Mouse (Mus musculus): ENCODE measurements around the gene Cd3eap.

Cd3eap gene

GRCm38 (mm10) chr7:19327782-19328181 is 31.5 kb downstream of the Cd3eap start:
- no peak for DNase-seq

- peak; percentile 87 for DNase-seq
These were observed 32.2 kb downstream of the Cd3eap start for GRCm38 (mm10) chr7:19327128-19327527.

GRCm38 (mm10) chr7:19326359-19326758 is 32.9 kb downstream of the Cd3eap start:
- DNase-seq = peak; percentile 72

- no peak for DNase-seq
These were observed 33.8 kb downstream of the Cd3eap start for GRCm38 (mm10) chr7:19325262-19326199.

- no peak for DNase-seq
These were observed 35.1 kb downstream of the Cd3eap start for GRCm38 (mm10) chr7:19324221-19324620.

- DNase-seq = no peak
These were observed 36.8 kb downstream of the Cd3eap start for GRCm38 (mm10) chr7:19322489-19322888.

- DNase-seq = no peak
These were observed 37.8 kb downstream of the Cd3eap start for GRCm38 (mm10) chr7:19321464-19321863.

GRCm38 (mm10) chr7:19320637-19321036 is 38.6 kb downstream of the Cd3eap start:
- DNase-seq = no peak

GRCm38 (mm10) chr7:19319906-19320305 is 39.4 kb downstream of the Cd3eap start:
- DNase-seq = peak; percentile 93

GRCm38 (mm10) chr7:19319458-19319857 is 39.8 kb downstream of the Cd3eap start:
- DNase-seq = no peak

- DNase-seq = no peak
These were observed 40.6 kb downstream of the Cd3eap start for GRCm38 (mm10) chr7:19318676-19319075.

- no peak for DNase-seq
These were observed 41.1 kb downstream of the Cd3eap start for GRCm38 (mm10) chr7:19318201-19318600.

GRCm38 (mm10) chr7:19316451-19317161 is 42.7 kb downstream of the Cd3eap start:
- no peak for DNase-seq

- no peak for DNase-seq
These were observed 45.2 kb downstream of the Cd3eap start for GRCm38 (mm10) chr7:19314033-19314432.

GRCm38 (mm10) chr7:19311991-19312390 is 47.3 kb downstream of the Cd3eap start:
- DNase-seq = no peak

- peak; percentile 96 for DNase-seq
These were observed 49.2 kb downstream of the Cd3eap start, which contains the start of gene Fosb for GRCm38 (mm10) chr7:19309884-19310641. Gene Fosb (minus strand): TSS chr7:19310051.

- peak; percentile 50 for DNase-seq
These were observed 49.9 kb downstream of the Cd3eap start for GRCm38 (mm10) chr7:19309278-19309883.

- DNase-seq = peak; percentile 96
These were observed 50.6 kb downstream of the Cd3eap start for GRCm38 (mm10) chr7:19308454-19309277.

GRCm38 (mm10) chr7:19307739-19308453 is 51.4 kb downstream of the Cd3eap start:
- peak; percentile 86 for DNase-seq

- peak; percentile 76 for DNase-seq
These were observed 52.2 kb downstream of the Cd3eap start for GRCm38 (mm10) chr7:19306819-19307738.

All from cerebellum, adult 11-12 months (tissue).